Mouse (Mus musculus): ENCODE data around the gene Ltb.
"Not testable (repeated sequence)": the region's sequence is repeated elsewhere in the genome, so short reads cannot be mapped to it uniquely, and the experiment has no call there.

Gene Ltb

GRCm38 (mm10) chr17:35232043-35232442, 37.8 kb downstream of the Ltb start:
- DNase-seq, result peak; percentile 92 to 93

GRCm38 (mm10) chr17:35232659-35233058, 38.4 kb downstream of the Ltb start:
- DNase-seq, result peak; percentile 37 to 39

GRCm38 (mm10) chr17:35233114-35233980, 39.1 kb downstream of the Ltb start, which contains the start of gene Atp6v1g2:
TSS of gene Atp6v1g2 (plus strand) at chr17:35233660.
- DNase-seq, result no peak

DNA sequence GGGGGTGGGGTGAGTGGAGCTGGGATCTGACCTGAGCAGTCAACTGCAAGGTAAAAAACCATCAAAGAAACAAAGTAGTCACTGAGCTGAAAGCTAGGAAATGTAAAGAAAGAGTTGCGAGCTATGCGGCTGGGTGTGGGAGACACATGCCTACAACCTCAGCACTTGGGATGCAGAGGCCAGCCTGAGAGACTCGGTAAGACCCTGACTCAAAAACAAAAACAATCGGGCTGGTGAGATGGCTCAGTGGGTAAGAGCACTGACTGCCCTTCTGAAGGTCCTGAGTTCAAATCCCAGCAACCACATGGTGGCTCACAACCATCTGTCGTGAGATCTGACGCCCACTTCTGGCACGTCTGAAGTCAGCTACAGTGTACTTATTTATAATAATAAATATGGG, 39.9 kb downstream of the Ltb start:
- DNase-seq, result not testable (repeated sequence)

GRCm38 (mm10) chr17:35234903-35235302, 40.7 kb downstream of the Ltb start:
- peak in 1 of 2 experiments; percentile 40 for DNase-seq

GRCm38 (mm10) chr17:35235614-35236389, 41.6 kb downstream of the Ltb start, which contains the start of gene Nfkbil1:
TSS of gene Nfkbil1 (minus strand) at chr17:35235792.
- peak; percentile 85 to 87 for DNase-seq

GRCm38 (mm10) chr17:35236390-35236746, 42.1 kb downstream of the Ltb start:
- DNase-seq, result peak; percentile 99 to 100

DNA sequence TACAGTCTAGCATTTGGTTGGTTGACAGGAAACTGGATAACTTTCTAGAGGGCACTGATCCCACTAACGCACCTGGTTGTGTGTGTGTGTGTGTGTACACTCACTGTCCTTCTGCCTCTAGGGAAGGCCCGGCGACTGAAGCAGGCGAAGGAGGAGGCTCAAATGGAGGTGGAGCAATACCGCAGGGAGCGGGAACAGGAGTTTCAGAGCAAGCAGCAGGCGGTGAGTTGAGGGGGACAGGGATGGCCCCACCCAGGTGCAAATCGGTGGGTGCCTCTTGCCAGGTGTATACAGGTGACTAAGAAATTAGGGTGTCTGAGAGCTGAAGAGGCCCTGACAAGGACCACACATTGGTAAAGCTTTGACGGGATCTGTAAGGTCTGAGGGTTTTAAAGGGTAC, 42.8 kb downstream of the Ltb start:
- DNase-seq, result no peak

- no peak for DNase-seq
Observed at GRCm38 (mm10) chr17:35237504-35237903, 43.3 kb downstream of the Ltb start.

GRCm38 (mm10) chr17:35239700-35240099, 45.5 kb downstream of the Ltb start:
- no peak for DNase-seq

GRCm38 (mm10) chr17:35240384-35241304, 46.4 kb downstream of the Ltb start:
- no peak for DNase-seq

DNA sequence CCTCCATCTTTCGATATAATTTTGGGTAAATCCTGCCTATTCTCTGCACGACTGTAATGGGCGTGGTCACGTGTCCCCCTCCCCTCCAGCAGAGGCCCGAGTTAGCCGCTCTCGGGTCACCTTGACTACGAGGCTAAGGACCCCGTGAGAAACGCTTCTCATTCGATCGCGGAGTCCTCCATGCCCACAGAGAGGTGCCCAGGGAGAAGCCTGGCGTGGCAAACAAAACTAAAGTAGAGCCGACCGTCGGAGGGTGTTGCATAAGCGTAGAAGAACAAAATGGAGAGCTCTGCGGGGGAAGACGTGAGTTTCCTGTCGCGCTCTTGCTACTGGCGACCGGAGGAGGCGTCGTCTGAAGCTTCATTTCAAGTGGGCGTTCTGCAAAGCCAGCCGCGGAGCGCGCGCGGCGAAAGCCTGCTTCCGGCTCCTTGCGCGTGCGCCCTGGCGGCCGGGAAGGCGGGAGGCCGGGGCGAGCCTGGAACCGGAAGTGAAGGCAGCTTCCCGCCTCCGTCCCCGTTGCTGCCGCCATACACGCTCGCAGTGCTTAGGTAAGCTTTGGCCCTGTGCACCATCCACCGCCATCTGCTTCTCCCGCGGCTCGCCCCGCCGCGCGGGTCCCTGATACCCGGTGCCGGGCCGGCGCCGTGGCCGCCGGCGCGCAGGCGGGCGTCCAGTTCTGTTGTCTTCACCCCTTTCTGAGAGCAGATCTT, 47.2 kb downstream of the Ltb start, which contains the start of gene Ddx39b:
Ddx39b (plus strand) TSS at position 442 of the 710 bp plus-strand sequence.
- peak; percentile 95 to 96 for DNase-seq

GRCm38 (mm10) chr17:35242015-35242941, 48.0 kb downstream of the Ltb start:
- DNase-seq, result peak; percentile 75 to 78

- peak in 1 of 2 experiments; percentile 39 for DNase-seq
Observed at GRCm38 (mm10) chr17:35243086-35243485, 48.8 kb downstream of the Ltb start.

GRCm38 (mm10) chr17:35244999-35245398, 50.8 kb downstream of the Ltb start:
- DNase-seq, result no peak

Measured in B cell, adult 2 months (primary cell).